Mouse (Mus musculus) limb, embryonic 10.5 days (tissue): Measurements from ENCODE around the gene Lrmda. TPM values are rescaled to one million over a fixed set of nuclear protein-coding genes. Genes with fewer than 3 reads are reported as not detected.

Experiments
- DNase-seq: peaks from one replicate; pipeline ENCODE4 v3.0.0-alpha.2; 2017; ENCODE audit warnings: low spot score
- H3K27ac ChIP-seq: fragments of 300-500 bp; sonication (generic); 2 replicates; pipeline ENCODE4 v1.5.1; 2016; ENCODE audit warnings: mild to moderate bottlenecking
- H3K27me3 ChIP-seq: fragments of 300-500 bp; sonication (generic); 2 replicates; pipeline ENCODE4 v1.6.1; 2016; ENCODE audit warnings: low read depth, mild to moderate bottlenecking; ENCODE audit not compliant: poor library complexity, severe bottlenecking
- H3K36me3 ChIP-seq: fragments of 300-500 bp; sonication (generic); 2 replicates; pipeline ENCODE4 v1.6.1; 2016; ENCODE audit warnings: mild to moderate bottlenecking, moderate library complexity
- H3K4me1 ChIP-seq: fragments of 300-500 bp; sonication (generic); 2 replicates; pipeline ENCODE4 v1.6.1; 2016
- H3K4me3 ChIP-seq: fragments of 300-500 bp; sonication (generic); 2 replicates; pipeline ENCODE4 v1.5.1; 2016; ENCODE audit warnings: mild to moderate bottlenecking, moderate library complexity
- H3K9me3 ChIP-seq: fragments of 300-500 bp; sonication (generic); replicated peaks from 2 replicates; pipeline ENCODE4 v1.6.1; 2016; ENCODE audit warnings: mild to moderate bottlenecking
- WGBS: fragments of 180-500 bp; shearing (Covaris S2); methylation state at CpG from one replicate; pipeline ENCODE4 v1.1.7; 2016; 5-methylcytosine and 5-hydroxymethylcytosine counted together
- polyA plus RNA-seq: library from polyadenylated mRNA; unstranded; fragments of >200 nt; fragmentation: Nextera tagmentation; extraction: Ambion mirVana; gene quantifications from 2 replicates; pipeline ENCODE4 v1.2.1, GENCODE M21; 2016

Gene Lrmda
- polyA plus RNA-seq, 1 experiment from 2014 or later: 0.48 TPM

- no peak for DNase-seq
- no peaks in the 10 kb centered on the region for H3K36me3 ChIP-seq
- WGBS: 92% methylated on average over 7 of the region's 7 CpGs
- peaks cover 5% of the 10 kb centered on the region; the same call in 1 of the 2 replicates for H3K27me3 ChIP-seq
- H3K4me1 ChIP-seq: no peaks in the 10 kb centered on the region
- H3K9me3 ChIP-seq: no peaks in the 10 kb centered on the region
- H3K27ac ChIP-seq: no peak overlapping the region
- no peak overlapping the region for H3K4me3 ChIP-seq
Observed at GRCm38 (mm10) chr14:22323530-22324292, 304.2 kb downstream of the Lrmda start.

GRCm38 (mm10) chr14:22326218-22326964 is 306.9 kb downstream of the Lrmda start:
- Histone ChIP-seq H3K4me1 (0 out of 2 replicates have a peak, but pooled peaks cover 5% of the 10 kb centered on the region), H3K36me3 (no peaks in the 10 kb centered on the region), H3K27ac (no peak overlapping the region), H3K9me3 (no peaks in the 10 kb centered on the region), H3K27me3 (peaks cover 19% of the 10 kb centered on the region), H3K4me3 (no peak overlapping the region)
- WGBS: 74% methylated on average over 11 of the region's 11 CpGs
- DNase-seq: no peak

- no peaks in the 10 kb centered on the region for H3K9me3 ChIP-seq
- H3K27me3 ChIP-seq: peaks cover 27% of the 10 kb centered on the region
- no peak overlapping the region for H3K4me3 ChIP-seq
- no peak overlapping the region for H3K27ac ChIP-seq
- H3K36me3 ChIP-seq: no peaks in the 10 kb centered on the region
- DNase-seq: no peak
- H3K4me1 ChIP-seq: 0 out of 2 replicates have a peak, but pooled peaks cover 5% of the 10 kb centered on the region
- WGBS: 93% methylated on average over 3 of the region's 3 CpGs
Observed at GRCm38 (mm10) chr14:22329191-22329590, 309.7 kb downstream of the Lrmda start.

GRCm38 (mm10) chr14:22335101-22335820 is 315.7 kb downstream of the Lrmda start:
- no peaks in the 10 kb centered on the region for H3K9me3 ChIP-seq
- H3K27ac ChIP-seq: no peak overlapping the region
- DNase-seq: no peak
- 92% methylated on average over 5 of the region's 5 CpGs for WGBS
- H3K27me3 ChIP-seq: peaks cover 30% of the 10 kb centered on the region
- H3K36me3 ChIP-seq: no peaks in the 10 kb centered on the region
- no peak overlapping the region for H3K4me3 ChIP-seq
- H3K4me1 ChIP-seq: no peaks in the 10 kb centered on the region

- Histone ChIP-seq H3K4me3 (no peak overlapping the region), H3K4me1 (peaks cover 7% of the 10 kb centered on the region; the same call in 1 of the 2 replicates), H3K36me3 (no peaks in the 10 kb centered on the region), H3K9me3 (no peaks in the 10 kb centered on the region), H3K27me3 (peaks cover 20% of the 10 kb centered on the region; the same call in 1 of the 2 replicates), H3K27ac (no peak overlapping the region)
- WGBS: 85% methylated on average over 6 of the region's 6 CpGs
- DNase-seq: no peak
Observed at GRCm38 (mm10) chr14:22339176-22339575, 319.7 kb downstream of the Lrmda start.

GRCm38 (mm10) chr14:22343357-22343756 is 323.8 kb downstream of the Lrmda start:
- H3K27me3 ChIP-seq: peaks cover 17% of the 10 kb centered on the region; the same call in 1 of the 2 replicates
- no peaks in the 10 kb centered on the region for H3K36me3 ChIP-seq
- no peak overlapping the region for H3K4me3 ChIP-seq
- no peak overlapping the region for H3K27ac ChIP-seq
- peaks cover 7% of the 10 kb centered on the region; the same call in 1 of the 2 replicates for H3K4me1 ChIP-seq
- WGBS: 44% methylated on average over 4 of the region's 4 CpGs
- H3K9me3 ChIP-seq: no peaks in the 10 kb centered on the region
- no peak for DNase-seq

- Histone ChIP-seq H3K4me3 (no peak overlapping the region), H3K4me1 (peaks cover 7% of the 10 kb centered on the region; the same call in 1 of the 2 replicates), H3K27me3 (0 out of 2 replicates have a peak, but pooled peaks cover 11% of the 10 kb centered on the region), H3K36me3 (no peaks in the 10 kb centered on the region), H3K27ac (no peak overlapping the region), H3K9me3 (no peaks in the 10 kb centered on the region)
- WGBS: 71% methylated on average over 8 of the region's 8 CpGs
- DNase-seq: no peak
Observed at GRCm38 (mm10) chr14:22345248-22345647, 325.7 kb downstream of the Lrmda start.

GRCm38 (mm10) chr14:22353626-22354025 is 334.1 kb downstream of the Lrmda start:
- Histone ChIP-seq H3K27ac (no peak overlapping the region), H3K9me3 (no peaks in the 10 kb centered on the region), H3K36me3 (no peaks in the 10 kb centered on the region), H3K27me3 (peaks cover 41% of the 10 kb centered on the region), H3K4me3 (no peak overlapping the region), H3K4me1 (peaks cover 13% of the 10 kb centered on the region)
- 90% methylated on average over 5 of the region's 5 CpGs for WGBS
- DNase-seq: no peak

- Histone ChIP-seq H3K27ac (no peak overlapping the region; the same call in 1 of the 2 replicates), H3K4me1 (peaks cover 13% of the 10 kb centered on the region), H3K4me3 (no peak overlapping the region), H3K9me3 (no peaks in the 10 kb centered on the region), H3K27me3 (peaks cover 41% of the 10 kb centered on the region), H3K36me3 (no peaks in the 10 kb centered on the region)
- DNase-seq: no peak
- WGBS: 61% methylated on average over 15 of the region's 15 CpGs
Observed at GRCm38 (mm10) chr14:22354769-22355574, 335.5 kb downstream of the Lrmda start.

- Histone ChIP-seq H3K4me1 (peaks cover 14% of the 10 kb centered on the region), H3K36me3 (no peaks in the 10 kb centered on the region), H3K27me3 (peaks cover 41% of the 10 kb centered on the region), H3K4me3 (no peak overlapping the region), H3K9me3 (no peaks in the 10 kb centered on the region), H3K27ac (no peak overlapping the region)
- no peak for DNase-seq
- WGBS: 73% methylated on average over 9 of the region's 9 CpGs
Observed at GRCm38 (mm10) chr14:22357991-22358503, 338.5 kb downstream of the Lrmda start.

- Histone ChIP-seq H3K4me3 (no peak overlapping the region), H3K27me3 (0 out of 2 replicates have a peak, but pooled peaks cover 9% of the 10 kb centered on the region), H3K4me1 (peaks cover 14% of the 10 kb centered on the region), H3K9me3 (no peaks in the 10 kb centered on the region), H3K27ac (no peak overlapping the region), H3K36me3 (no peaks in the 10 kb centered on the region)
- WGBS: 75% methylated on average over 6 of the region's 6 CpGs
- no peak for DNase-seq
Observed at GRCm38 (mm10) chr14:22364010-22364748, 344.7 kb downstream of the Lrmda start.
